Mouse (Mus musculus) lung, embryonic 16.5 days (tissue): ENCODE measurements around the gene Maml2. TPM values are rescaled to one million over a fixed set of nuclear protein-coding genes. Genes with fewer than 3 reads are reported as not detected.

ENCODE experiments used
- ATAC-seq: fragments of 200-750 bp; cut with Nextera tagmentation; 2 replicates; pipeline ENCODE4 v1.8.0; 2017; ENCODE audit warnings: low read depth, mild to moderate bottlenecking, moderate library complexity
- H3K27ac ChIP-seq: fragments of 300-500 bp; sonication (generic); 2 replicates; pipeline ENCODE4 v1.5.1; 2014; ENCODE audit warnings: mild to moderate bottlenecking, control low read depth, low read length
- H3K27me3 ChIP-seq: fragments of 300-500 bp; sonication (generic); 2 replicates; pipeline ENCODE4 v1.6.1; 2014; ENCODE audit warnings: low read depth, low read length, mixed read lengths; ENCODE audit not compliant: control insufficient read depth, insufficient read depth
- H3K36me3 ChIP-seq: fragments of 300-500 bp; sonication (generic); 2 replicates; pipeline ENCODE4 v1.6.1; 2014; ENCODE audit warnings: low read length; ENCODE audit not compliant: control insufficient read depth, insufficient read depth
- H3K4me1 ChIP-seq: fragments of 300-500 bp; sonication (generic); replicated peaks from 2 replicates; pipeline ENCODE4 v1.6.1; 2014; ENCODE audit warnings: low read length, mixed read lengths; ENCODE audit not compliant: control insufficient read depth, insufficient read depth
- H3K4me2 ChIP-seq: fragments of 300-500 bp; sonication (generic); 2 replicates; pipeline ENCODE4 v1.6.1; 2014; ENCODE audit warnings: low read depth, low read length, control low read depth
- H3K4me3 ChIP-seq: fragments of 300-500 bp; sonication (generic); 2 replicates; pipeline ENCODE4 v1.5.1; 2014; ENCODE audit warnings: mild to moderate bottlenecking, low read length, control low read depth
- H3K9ac ChIP-seq: fragments of 300-500 bp; sonication (generic); 2 replicates; pipeline ENCODE4 v1.6.1; 2014; ENCODE audit warnings: low read length, control low read depth
- H3K9me3 ChIP-seq: fragments of 300-500 bp; sonication (generic); 2 replicates; pipeline ENCODE4 v1.6.1; 2016; ENCODE audit warnings: low read length; ENCODE audit not compliant: control insufficient read depth
- WGBS: fragments of 180-500 bp; shearing (Covaris S2); extraction: QIAGEN DNeasy Blood & Tissue Kit; methylation state at CpG from one replicate; pipeline ENCODE4 v1.1.7; 2014; 5-methylcytosine and 5-hydroxymethylcytosine counted together
- polyA plus RNA-seq: library from polyadenylated mRNA; unstranded; fragments of >200 nt; fragmentation: Nextera tagmentation; extraction: Ambion mirVana; gene quantifications from 2 replicates; pipeline ENCODE4 v1.2.1, GENCODE M21; 2015

Gene Maml2
- polyA plus RNA-seq, 1 experiment from 2014 or later, result 15.3 TPM

- Histone ChIP-seq H3K27me3 (no peaks in the 10 kb centered on the region), H3K4me1 (peaks cover 11% of the 10 kb centered on the region), H3K4me2 (no peak overlapping the region), H3K36me3 (no peaks in the 10 kb centered on the region), H3K9me3 (no peaks in the 10 kb centered on the region), H3K9ac (no peak overlapping the region), H3K27ac (peak overlapping the region; percentile 9), H3K4me3 (no peak overlapping the region)
- ATAC-seq, result peak; percentile 26; the same call in 1 of the 2 replicates
- 79% methylated on average over 9 of the region's 9 CpGs for WGBS
Observed at GRCm38 (mm10) chr9:13507822-13508188, 210.0 kb downstream of the Maml2 start.

GRCm38 (mm10) chr9:13509751-13510150 lies 212.0 kb downstream of the Maml2 start:
- Histone ChIP-seq H3K9ac (no peak overlapping the region), H3K4me1 (peaks cover 15% of the 10 kb centered on the region), H3K27ac (no peak overlapping the region), H3K27me3 (no peaks in the 10 kb centered on the region), H3K9me3 (no peaks in the 10 kb centered on the region), H3K36me3 (no peaks in the 10 kb centered on the region), H3K4me2 (no peak overlapping the region), H3K4me3 (no peak overlapping the region)
- no peak for ATAC-seq
- 75% methylated on average over 6 of the region's 6 CpGs for WGBS

- peak; percentile 52; the same call in 1 of the 2 replicates for ATAC-seq
- no peaks in the 10 kb centered on the region for H3K36me3 ChIP-seq
- WGBS, result 57% methylated on average over 5 of the region's 5 CpGs
Observed at GRCm38 (mm10) chr9:13510621-13511369, 213.0 kb downstream of the Maml2 start.

GRCm38 (mm10) chr9:13513135-13513534 lies 215.4 kb downstream of the Maml2 start:
- Histone ChIP-seq H3K36me3 (no peaks in the 10 kb centered on the region), H3K4me2 (no peak overlapping the region), H3K27me3 (no peaks in the 10 kb centered on the region), H3K27ac (no peak overlapping the region), H3K9me3 (no peaks in the 10 kb centered on the region), H3K9ac (no peak overlapping the region), H3K4me3 (no peak overlapping the region), H3K4me1 (peaks cover 11% of the 10 kb centered on the region)
- WGBS, result 53% methylated on average over 5 of the region's 5 CpGs
- ATAC-seq, result no peak

More at GRCm38 (mm10) chr9:13510621-13511369, 213.0 kb downstream of the Maml2 start:
- no peak overlapping the region for H3K4me3 ChIP-seq
- H3K4me2 ChIP-seq, result no peak overlapping the region
- H3K27me3 ChIP-seq, result no peaks in the 10 kb centered on the region
- no peaks in the 10 kb centered on the region for H3K9me3 ChIP-seq
- H3K27ac ChIP-seq, result no peak overlapping the region
- peaks cover 13% of the 10 kb centered on the region for H3K4me1 ChIP-seq
- no peak overlapping the region for H3K9ac ChIP-seq

GRCm38 (mm10) chr9:13514435-13514834 lies 216.7 kb downstream of the Maml2 start:
- H3K36me3 ChIP-seq, result no peaks in the 10 kb centered on the region
- no peak overlapping the region for H3K4me3 ChIP-seq
- H3K27ac ChIP-seq, result no peak overlapping the region
- ATAC-seq, result no peak
- H3K4me1 ChIP-seq, result peaks cover 14% of the 10 kb centered on the region
- H3K9ac ChIP-seq, result no peak overlapping the region
- no peak overlapping the region for H3K4me2 ChIP-seq
- no peaks in the 10 kb centered on the region for H3K27me3 ChIP-seq
- H3K9me3 ChIP-seq, result no peaks in the 10 kb centered on the region

GRCm38 (mm10) chr9:13515976-13516375 lies 218.2 kb downstream of the Maml2 start:
- 59% methylated on average over 2 of the region's 2 CpGs for WGBS
- Histone ChIP-seq H3K4me2 (no peak overlapping the region), H3K4me1 (peaks cover 14% of the 10 kb centered on the region)

GRCm38 (mm10) chr9:13518031-13518430 lies 220.3 kb downstream of the Maml2 start:
- Histone ChIP-seq H3K4me1 (peaks cover 12% of the 10 kb centered on the region), H3K27me3 (no peaks in the 10 kb centered on the region), H3K4me3 (no peak overlapping the region), H3K9me3 (no peaks in the 10 kb centered on the region), H3K36me3 (no peaks in the 10 kb centered on the region), H3K9ac (no peak overlapping the region), H3K4me2 (no peak overlapping the region), H3K27ac (peak overlapping the region; percentile 65)
- 55% methylated on average over 2 of the region's 2 CpGs for WGBS
- peak; percentile 79 for ATAC-seq

More at GRCm38 (mm10) chr9:13515976-13516375, 218.2 kb downstream of the Maml2 start:
- H3K36me3 ChIP-seq, result no peaks in the 10 kb centered on the region
- no peaks in the 10 kb centered on the region for H3K9me3 ChIP-seq
- H3K4me3 ChIP-seq, result no peak overlapping the region
- no peak for ATAC-seq
- H3K9ac ChIP-seq, result no peak overlapping the region
- H3K27me3 ChIP-seq, result no peaks in the 10 kb centered on the region
- no peak overlapping the region for H3K27ac ChIP-seq

- Histone ChIP-seq H3K36me3 (no peaks in the 10 kb centered on the region), H3K4me3 (no peak overlapping the region), H3K9ac (no peak overlapping the region), H3K27me3 (no peaks in the 10 kb centered on the region), H3K4me1 (peaks cover 11% of the 10 kb centered on the region), H3K9me3 (no peaks in the 10 kb centered on the region), H3K27ac (peak overlapping the region; percentile 65), H3K4me2 (no peak overlapping the region)
- 71% methylated on average over 2 of the region's 2 CpGs for WGBS
- ATAC-seq, result no peak; the same call in 1 of the 2 replicates
Observed at GRCm38 (mm10) chr9:13518441-13518971, 220.7 kb downstream of the Maml2 start.

GRCm38 (mm10) chr9:13522061-13522820 lies 224.5 kb downstream of the Maml2 start:
- Histone ChIP-seq H3K27ac (peak overlapping the region; percentile 50), H3K36me3 (no peaks in the 10 kb centered on the region), H3K4me2 (no peak overlapping the region), H3K27me3 (no peaks in the 10 kb centered on the region), H3K4me3 (no peak overlapping the region), H3K9ac (no peak overlapping the region), H3K4me1 (peaks cover 27% of the 10 kb centered on the region), H3K9me3 (no peaks in the 10 kb centered on the region)
- ATAC-seq, result no peak
- WGBS, result 73% methylated on average over 9 of the region's 9 CpGs
